Mouse (Mus musculus) urinary bladder, adult 2 months (tissue): ENCODE measurements around the gene Fubp3. TPM values are rescaled to one million over a fixed set of nuclear protein-coding genes. Genes with fewer than 3 reads are reported as not detected.

Experiments used
- polyA plus RNA-seq: library from polyadenylated mRNA; depleted of rRNA; stranded (reverse); fragments of >200 nt; gene quantifications from 2 replicates; pipeline ENCODE4 v1.2.3, GENCODE M21; 2012; rRNA removed

The Fubp3 gene
- polyA plus RNA-seq, 1 experiment = 23.9 TPM

Other genes starting within 250 kb of the Fubp3 start
- 34.7 and 39.5 TPM in 2 replicates for gene Ass1, start 102.4 kb upstream of the Fubp3 start, polyA plus RNA-seq
- not detected in 2 replicates for gene Prdm12, start 67.4 kb downstream of the Fubp3 start, polyA plus RNA-seq
- 22.0 and 24.5 TPM in 2 replicates for gene Exosc2, start 98.1 kb downstream of the Fubp3 start, polyA plus RNA-seq
- 62.8 and 74.9 TPM in 2 replicates for gene Abl1, start 115.7 kb downstream of the Fubp3 start, polyA plus RNA-seq
- gene Qrfp, start 237.9 kb downstream of the Fubp3 start, polyA plus RNA-seq = 0.03 TPM in 2 replicates